Mouse (Mus musculus): ENCODE data around the gene Ighmbp2. TPM values are rescaled to one million over a fixed set of nuclear protein-coding genes. Genes with fewer than 3 reads are reported as not detected.
A peak's percentile ranks its signal among the peaks of the same experiment; 100 is the strongest.
"Not testable (repeated sequence)": the region's sequence is repeated elsewhere in the genome, so short reads cannot be mapped to it uniquely, and the experiment has no call there.

Gene Ighmbp2
- total RNA-seq, 2 experiments from 2014 or later, result 1.6 to 3.3 TPM

DNA sequence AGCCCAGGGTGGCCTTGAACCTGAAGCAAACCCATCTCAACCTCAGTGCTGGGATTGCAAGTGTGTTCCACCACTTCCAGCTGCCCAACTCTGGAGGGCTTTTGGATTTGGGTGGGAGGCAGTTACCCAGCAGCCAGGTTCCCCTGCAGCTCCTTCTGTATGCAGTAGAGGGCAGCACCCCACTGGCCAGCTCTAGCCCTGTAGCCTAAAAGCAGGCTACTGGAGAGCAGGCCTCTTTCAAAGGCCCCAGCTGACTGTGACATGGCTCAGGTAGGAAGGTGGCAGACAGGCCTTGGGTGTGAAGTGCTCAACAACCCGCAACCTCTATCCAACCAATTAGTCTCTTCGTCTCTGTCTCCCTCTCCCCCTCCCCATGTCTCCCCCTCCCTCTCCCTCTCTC is 9.2 kb upstream of the Ighmbp2 start:
- peak; percentile 84 for ATAC-seq (ENCODE audit: poor library complexity, severe bottlenecking)

DNA sequence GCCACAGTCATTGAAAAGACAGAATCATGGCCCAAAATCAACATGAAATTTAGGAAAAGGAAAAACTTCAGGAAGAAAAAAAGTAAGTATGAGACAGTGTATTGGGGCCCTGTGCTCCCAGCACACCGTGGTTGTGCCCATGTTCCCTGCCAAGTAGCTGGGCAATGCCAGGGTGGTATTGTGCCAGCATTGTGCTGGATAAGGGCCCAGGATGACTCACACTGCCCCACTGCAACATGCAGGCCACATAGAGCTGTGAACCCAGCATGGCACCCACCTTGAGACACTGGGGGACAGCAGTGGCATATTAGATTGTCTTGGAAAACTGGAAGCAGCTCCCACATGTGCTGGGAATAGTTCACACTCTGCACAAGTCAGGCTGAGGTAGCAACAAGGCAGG is 6.2 kb upstream of the Ighmbp2 start:
- no peak for ATAC-seq (ENCODE audit: poor library complexity, severe bottlenecking)

- ATAC-seq (ENCODE audit: poor library complexity, severe bottlenecking), result no peak
These were observed 931 bp downstream of the Ighmbp2 start for GRCm38 (mm10) chr19:3281886-3282285.

DNA sequence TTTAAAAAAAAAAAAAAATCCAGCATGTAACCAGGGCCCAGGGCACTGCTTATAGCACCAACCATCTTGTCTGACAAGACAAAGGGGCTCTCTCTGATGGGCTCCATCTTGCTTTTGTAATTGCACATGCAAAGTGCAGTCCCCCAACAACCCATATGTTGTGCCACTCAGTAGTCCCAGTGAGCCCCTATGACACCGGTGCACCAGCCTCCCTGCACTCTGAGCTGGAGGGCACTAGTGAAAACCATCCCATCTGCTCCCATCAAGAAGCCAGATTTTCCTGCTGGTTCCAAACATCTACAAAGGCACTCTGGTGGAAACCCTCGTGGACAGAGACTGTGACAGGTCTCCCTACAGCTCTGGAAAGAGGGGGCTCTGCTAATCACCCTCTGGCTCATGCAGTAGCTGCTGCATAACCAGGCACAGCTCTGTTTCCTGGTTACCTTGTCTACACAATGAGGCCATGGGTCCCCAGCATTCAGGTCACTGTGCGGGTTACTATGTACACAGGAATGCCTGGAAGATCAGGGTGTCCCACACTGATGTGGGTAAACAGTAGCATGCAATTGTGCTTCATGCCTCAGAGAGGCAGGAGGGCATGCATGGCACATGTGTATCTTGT is 7.0 kb downstream of the Ighmbp2 start:
- ATAC-seq (ENCODE audit: poor library complexity, severe bottlenecking), result no peak

DNA sequence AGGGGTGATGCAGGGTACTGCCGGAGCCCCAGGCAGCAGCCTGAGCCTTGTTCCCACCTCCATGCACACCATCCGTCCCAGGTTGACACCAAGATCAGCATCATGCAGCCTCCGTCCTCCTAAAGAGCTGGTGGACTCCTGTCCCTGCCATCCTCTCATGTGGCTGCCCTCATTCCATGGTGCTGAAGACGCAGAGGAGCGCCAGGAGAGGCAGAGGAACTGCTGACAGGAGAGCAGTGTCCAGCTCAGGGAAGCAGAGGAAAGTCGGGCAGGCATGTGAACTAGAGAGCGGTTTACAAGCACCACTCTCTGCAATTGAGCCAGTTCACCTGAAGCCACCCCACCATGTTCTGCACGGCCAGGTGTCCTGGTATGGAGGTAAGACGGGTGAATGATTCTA is 9.5 kb downstream of the Ighmbp2 start:
- no peak for ATAC-seq (ENCODE audit: poor library complexity, severe bottlenecking)

DNA sequence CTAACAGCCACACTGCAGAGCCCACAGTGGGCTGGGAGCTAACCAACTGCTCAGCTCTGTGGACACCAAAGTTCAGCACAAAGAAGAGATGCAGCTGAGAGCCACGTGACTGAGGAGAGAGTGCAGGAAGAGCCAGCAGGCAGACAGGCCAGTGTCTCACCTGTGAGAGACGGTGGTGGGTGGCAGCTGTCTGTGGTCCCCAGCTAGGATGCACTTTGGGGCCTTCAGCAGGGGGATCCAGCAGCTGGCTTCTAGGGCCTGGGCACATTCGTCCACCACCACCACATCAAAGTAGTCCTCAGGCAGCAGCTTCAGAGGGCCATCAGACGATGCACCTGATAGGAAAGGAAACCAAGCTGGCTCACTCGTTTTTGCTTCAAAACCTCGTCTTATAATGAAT is 11.5 kb downstream of the Ighmbp2 start:
- no peak for ATAC-seq (ENCODE audit: poor library complexity, severe bottlenecking)

GRCm38 (mm10) chr19:3269803-3270202 is 13.0 kb downstream of the Ighmbp2 start:
- ATAC-seq (ENCODE audit: poor library complexity, severe bottlenecking), result no peak

DNA sequence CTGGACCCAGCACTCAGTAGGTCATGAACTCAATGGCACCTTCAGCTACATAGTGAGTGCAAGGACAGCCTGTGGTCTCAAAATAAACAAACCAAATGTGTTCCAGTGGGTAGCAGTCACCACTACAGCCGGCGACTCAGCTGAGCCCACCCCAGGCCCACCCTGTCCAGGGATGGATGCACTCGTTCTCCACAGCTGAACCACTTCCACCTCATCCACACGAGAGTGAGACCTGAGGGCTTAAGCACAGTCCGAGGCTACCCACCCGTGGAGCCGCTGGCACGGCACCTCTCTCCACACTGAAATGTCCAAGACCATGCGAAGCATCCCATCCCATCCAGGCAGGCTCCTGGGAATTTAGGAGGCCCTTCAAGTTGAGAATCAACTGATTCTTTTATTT is 13.5 kb downstream of the Ighmbp2 start:
- no peak for ATAC-seq (ENCODE audit: poor library complexity, severe bottlenecking)

- ATAC-seq (ENCODE audit: poor library complexity, severe bottlenecking), result no peak
These were observed 14.4 kb downstream of the Ighmbp2 start for GRCm38 (mm10) chr19:3268218-3268980.

- no peak for ATAC-seq (ENCODE audit: poor library complexity, severe bottlenecking)
These were observed 15.5 kb downstream of the Ighmbp2 start for GRCm38 (mm10) chr19:3267340-3267739.

DNA sequence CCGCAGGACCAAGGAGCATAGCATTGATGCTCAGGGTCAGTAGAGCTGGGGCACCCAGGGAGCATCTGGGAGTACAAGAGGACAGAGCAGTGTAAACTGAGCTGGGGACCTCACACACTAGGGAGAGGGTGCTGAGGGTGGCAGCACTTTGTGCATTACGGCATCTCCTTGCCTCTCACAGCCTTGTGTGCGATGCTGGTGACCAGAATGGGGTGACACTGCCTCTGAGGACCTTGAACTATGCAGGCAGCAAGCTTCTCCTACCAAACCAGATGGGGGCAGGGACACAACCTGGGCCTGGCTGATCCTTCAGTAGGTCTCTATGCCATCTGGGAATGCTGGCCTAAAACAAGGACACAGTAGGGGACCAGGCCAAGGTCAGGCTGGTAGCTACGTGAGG is 16.1 kb downstream of the Ighmbp2 start:
- ATAC-seq (ENCODE audit: poor library complexity, severe bottlenecking), result no peak

DNA sequence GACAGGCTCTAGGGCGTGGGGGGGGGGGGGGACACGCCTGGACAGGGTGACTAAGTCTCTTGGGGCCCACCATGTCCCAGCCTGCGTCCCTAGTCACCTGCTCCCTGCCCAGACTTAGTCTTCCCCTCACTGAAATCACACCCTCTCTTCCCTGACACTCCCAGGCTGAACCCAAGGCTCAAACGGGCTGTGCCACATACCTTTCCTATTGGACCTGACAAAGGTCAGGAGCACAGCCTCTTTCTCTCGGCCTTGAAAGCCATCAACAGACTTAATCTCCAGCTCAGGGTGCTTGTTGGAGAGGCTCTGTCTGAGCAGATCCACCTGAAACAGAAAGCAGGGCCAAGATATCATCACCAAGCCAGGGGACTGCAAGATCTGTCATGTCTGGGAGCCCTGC is 16.7 kb downstream of the Ighmbp2 start:
- no peak for ATAC-seq (ENCODE audit: poor library complexity, severe bottlenecking)

- no peak for ATAC-seq (ENCODE audit: poor library complexity, severe bottlenecking)
These were observed 17.6 kb downstream of the Ighmbp2 start for GRCm38 (mm10) chr19:3265180-3265579.

GRCm38 (mm10) chr19:3264348-3264747 is 18.5 kb downstream of the Ighmbp2 start:
- ATAC-seq (ENCODE audit: poor library complexity, severe bottlenecking), result no peak

DNA sequence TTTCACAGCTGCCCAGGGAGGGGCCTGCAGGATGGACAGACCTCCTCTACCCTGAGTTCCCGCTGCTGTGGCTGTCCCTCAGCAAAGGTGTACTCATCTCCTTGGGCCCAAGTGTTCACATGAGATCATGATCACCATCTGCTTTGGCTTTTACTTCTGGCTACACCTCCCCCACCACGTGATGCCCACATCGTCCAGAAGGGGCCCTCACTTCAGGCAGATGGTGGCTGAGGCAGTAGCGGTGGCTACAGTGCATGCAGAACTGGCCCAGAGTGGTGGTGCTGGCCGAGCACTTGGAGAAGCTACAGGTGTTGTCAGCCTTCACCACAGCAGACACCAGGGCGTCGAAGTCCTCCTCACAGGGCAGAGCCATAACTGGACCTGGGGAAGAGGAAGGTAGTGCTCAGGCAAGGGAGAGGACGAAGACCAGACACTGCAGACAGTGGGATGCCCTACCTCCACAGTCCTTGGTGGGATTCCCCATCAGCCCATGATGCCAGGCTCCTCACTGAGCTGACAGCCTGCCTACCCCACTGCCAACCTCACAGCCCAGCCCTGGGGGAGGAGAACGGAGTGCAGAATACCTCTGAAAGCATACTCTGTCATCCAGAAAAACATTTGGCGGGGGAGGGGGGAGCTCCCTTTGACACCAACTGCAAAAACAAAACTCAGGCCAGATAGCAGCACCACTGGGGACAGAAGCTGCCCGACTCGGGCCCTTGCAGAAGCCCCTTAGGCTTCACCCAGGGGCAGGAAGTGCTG is 20.9 kb downstream of the Ighmbp2 start:
- no peak for ATAC-seq (ENCODE audit: poor library complexity, severe bottlenecking)

GRCm38 (mm10) chr19:3261336-3261735 is 21.5 kb downstream of the Ighmbp2 start:
- ATAC-seq (ENCODE audit: poor library complexity, severe bottlenecking), result no peak

DNA sequence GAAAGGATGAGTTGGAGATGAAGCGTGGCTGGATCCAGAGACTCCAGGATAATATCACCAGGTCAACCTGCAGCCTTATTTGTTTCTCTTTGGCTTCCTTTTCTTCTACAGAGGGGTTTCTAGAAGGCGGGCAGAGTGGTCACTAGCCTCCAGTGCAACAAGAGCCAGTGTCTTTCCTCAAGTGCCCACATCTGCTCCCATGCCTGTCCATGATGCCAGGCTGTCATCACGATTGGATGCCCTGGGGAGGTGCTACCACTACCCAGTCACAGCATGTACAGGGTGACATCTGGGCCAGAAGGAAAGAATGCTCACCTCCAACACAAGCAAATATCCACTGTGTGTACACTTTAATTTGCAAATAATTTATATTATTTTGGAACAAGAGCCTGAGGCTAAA is 22.2 kb downstream of the Ighmbp2 start:
- ATAC-seq (ENCODE audit: poor library complexity, severe bottlenecking), result no peak

GRCm38 (mm10) chr19:3260016-3260415 is 22.8 kb downstream of the Ighmbp2 start:
- ATAC-seq (ENCODE audit: poor library complexity, severe bottlenecking), result no peak

DNA sequence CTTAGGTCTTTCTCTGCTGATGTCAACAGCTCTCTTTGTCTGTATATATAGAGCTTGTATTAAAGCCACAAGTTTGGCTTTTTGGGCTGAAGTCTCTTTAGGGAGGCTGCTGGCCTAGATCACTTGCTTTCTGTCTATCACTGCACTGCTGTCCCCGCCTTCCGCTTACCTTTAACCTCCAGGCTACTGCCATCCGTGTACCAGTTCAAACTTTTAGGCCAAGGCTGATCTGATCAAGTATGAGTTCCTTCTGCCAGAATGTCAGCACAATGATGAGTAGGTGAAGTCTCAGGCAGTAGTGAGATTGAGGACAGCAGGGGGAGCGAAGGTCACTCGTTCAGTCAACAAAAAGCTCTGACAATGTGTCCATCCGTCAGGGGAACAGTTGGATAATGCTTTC is 57.6 kb downstream of the Ighmbp2 start:
- not testable (repeated sequence) for ATAC-seq (ENCODE audit: poor library complexity, severe bottlenecking)

- not testable (repeated sequence) for ATAC-seq (ENCODE audit: poor library complexity, severe bottlenecking)
These were observed 67.9 kb downstream of the Ighmbp2 start for GRCm38 (mm10) chr19:3214937-3215336.
